Mouse (Mus musculus) MEL (cell line): Measurements from ENCODE around the gene Lrp10. TPM values are rescaled to one million over a fixed set of nuclear protein-coding genes. Genes with fewer than 3 reads are reported as not detected.

Source experiments
- DNase-seq: peaks from one replicate; pipeline ENCODE4 v3.0.0; 2011; ENCODE audit warnings: low read depth, low spot score
- H3K27ac ChIP-seq: 2 replicates; pipeline ENCODE4 v1.5.1; 2012; ENCODE audit warnings: low read depth, mild to moderate bottlenecking, control low read depth, low read length, moderate library complexity; ENCODE audit not compliant: control insufficient read depth
- H3K27me3 ChIP-seq, 2 experiments: fragments of 150-350 bp in 1 of 2; sonication (generic) in 1 of 2; 2 replicates each; pipeline ENCODE4 v1.6.1; 2012; ENCODE audit warnings: low read length in 2 of 2, mild to moderate bottlenecking in 2 of 2, improper control_type of control experiment in 1 of 2, moderate library complexity in 1 of 2; ENCODE audit not compliant: insufficient read depth in 2 of 2, control insufficient read depth in 1 of 2
- H3K36me3 ChIP-seq, 2 experiments: 2 replicates each; pipeline ENCODE4 v1.6.1; 2012 to 2014; ENCODE audit warnings: low read length in 2 of 2, improper control_type of control experiment in 1 of 2, inconsistent platforms in 1 of 2, mild to moderate bottlenecking in 1 of 2; ENCODE audit not compliant: insufficient read depth in 2 of 2, control insufficient read depth in 1 of 2
- H3K4me1 ChIP-seq, 2 experiments: fragments of 150-350 bp in 1 of 2; sonication (generic) in 1 of 2; 2 replicates each; pipeline ENCODE4 v1.6.1; 2012; ENCODE audit warnings: low read length in 2 of 2, improper control_type of control experiment in 1 of 2, mild to moderate bottlenecking in 1 of 2; ENCODE audit not compliant: insufficient read depth in 2 of 2, control insufficient read depth in 1 of 2
- H3K4me3 ChIP-seq, 2 experiments: fragments of 150-350 bp in 1 of 2; sonication (generic) in 1 of 2; 2 replicates each; pipeline ENCODE4 v1.5.1; 2012; ENCODE audit warnings: low read depth in 2 of 2, low read length in 2 of 2, mild to moderate bottlenecking in 2 of 2, moderate library complexity in 2 of 2, control low read depth in 1 of 2, improper control_type of control experiment in 1 of 2; ENCODE audit not compliant: control insufficient read depth in 1 of 2, insufficient read depth in 1 of 2
- H3K79me2 ChIP-seq: 2 replicates; pipeline ENCODE4 v1.6.1; 2012; ENCODE audit warnings: mild to moderate bottlenecking, low read length, moderate library complexity; ENCODE audit not compliant: control insufficient read depth, poor library complexity, insufficient read depth
- H3K9ac ChIP-seq: 2 replicates; pipeline ENCODE4 v1.6.1; 2012; ENCODE audit warnings: low read depth, mild to moderate bottlenecking, control low read depth, low read length, moderate library complexity; ENCODE audit not compliant: control insufficient read depth, poor library complexity, severe bottlenecking
- H3K9me3 ChIP-seq: fragments of 150-350 bp; sonication (generic); replicated peaks from 2 replicates; pipeline ENCODE4 v1.6.1; 2012; ENCODE audit warnings: mild to moderate bottlenecking, low read length, improper control_type of control experiment, moderate library complexity; ENCODE audit not compliant: insufficient read depth
- BHLHE40 ChIP-seq: IDR thresholded peaks from 2 replicates; pipeline ENCODE4 v1.6.1; 2012; ENCODE audit warnings: low read depth, mild to moderate bottlenecking, inconsistent platforms, low read length, improper control_type of control experiment, borderline replicate concordance
- CTCF ChIP-seq, 3 experiments: IDR thresholded peaks in 2 of 3; conservative IDR thresholded peaks in 1 of 3; 2 replicates each; pipeline ENCODE4 v1.5.1; 2011 to 2012; ENCODE audit warnings: low read length in 3 of 3, low read depth in 2 of 3, mild to moderate bottlenecking in 2 of 3, improper control_type of control experiment in 1 of 3, inconsistent platforms in 1 of 3, mixed read lengths in 1 of 3, moderate library complexity in 1 of 3; ENCODE audit not compliant: control insufficient read depth in 1 of 3, insufficient read depth in 1 of 3, poor library complexity in 1 of 3, severe bottlenecking in 1 of 3
- E2F4 ChIP-seq: IDR thresholded peaks from 2 replicates; pipeline ENCODE4 v1.6.1; 2011; ENCODE audit warnings: low read depth, low read length, improper control_type of control experiment, borderline replicate concordance
- EP300 ChIP-seq, 2 experiments: IDR thresholded peaks; 2 replicates each; pipeline ENCODE4 v1.6.1; 2011; ENCODE audit warnings: improper control_type of control experiment in 2 of 2, low read length in 2 of 2, low read depth in 1 of 2, mild to moderate bottlenecking in 1 of 2
- ETS1 ChIP-seq: IDR thresholded peaks from 2 replicates; pipeline ENCODE4 v1.6.1; 2012; ENCODE audit warnings: low read depth, mild to moderate bottlenecking, inconsistent platforms, low read length, improper control_type of control experiment, moderate library complexity
- GATA1 ChIP-seq: IDR thresholded peaks from 2 replicates; pipeline ENCODE4 v1.6.1; 2011; ENCODE audit warnings: low read depth, low read length, improper control_type of control experiment
- HCFC1 ChIP-seq: IDR thresholded peaks from 2 replicates; pipeline ENCODE4 v1.6.1; 2012; ENCODE audit warnings: low read depth, mild to moderate bottlenecking, inconsistent platforms, low read length, improper control_type of control experiment, moderate library complexity
- JUND ChIP-seq: IDR thresholded peaks from 2 replicates; pipeline ENCODE4 v1.6.1; 2011; ENCODE audit warnings: low read depth, mild to moderate bottlenecking, improper control_type of control experiment, low read length
- KAT2A ChIP-seq: conservative IDR thresholded peaks from 2 replicates; pipeline ENCODE4 v1.6.1; 2012; ENCODE audit warnings: low read depth, low read length, improper control_type of control experiment, inconsistent platforms
- MAX ChIP-seq: IDR thresholded peaks from 2 replicates; pipeline ENCODE4 v1.6.1; 2011; ENCODE audit warnings: low read length, improper control_type of control experiment
- MAZ ChIP-seq: IDR thresholded peaks from 2 replicates; pipeline ENCODE4 v1.6.1; 2012; ENCODE audit warnings: low read depth, mild to moderate bottlenecking, inconsistent platforms, low read length, improper control_type of control experiment
- MEF2A ChIP-seq: IDR thresholded peaks from 2 replicates; pipeline ENCODE4 v1.6.1; 2014; ENCODE audit warnings: low read depth, mild to moderate bottlenecking, inconsistent platforms, low read length, improper control_type of control experiment; ENCODE audit not compliant: poor library complexity, insufficient replicate concordance, severe bottlenecking; ENCODE audit errors: extremely low read depth
- MYB ChIP-seq: IDR thresholded peaks from 2 replicates; pipeline ENCODE4 v1.6.1; 2011; ENCODE audit warnings: mild to moderate bottlenecking, low read depth, low read length, improper control_type of control experiment
- MYC ChIP-seq: IDR thresholded peaks from 2 replicates; pipeline ENCODE4 v1.6.1; 2011; ENCODE audit warnings: low read depth, mild to moderate bottlenecking, low read length, improper control_type of control experiment, moderate library complexity
- NELFE ChIP-seq: IDR thresholded peaks from 2 replicates; pipeline ENCODE4 v1.6.1; 2011; ENCODE audit warnings: low read depth, low read length, improper control_type of control experiment
- POLR2A ChIP-seq, 2 experiments: IDR thresholded peaks; 2 replicates each; pipeline ENCODE4 v1.6.1; 2011 to 2012; ENCODE audit warnings: low read length in 2 of 2, mild to moderate bottlenecking in 2 of 2, control low read depth in 1 of 2, improper control_type of control experiment in 1 of 2, low read depth in 1 of 2, moderate library complexity in 1 of 2; ENCODE audit not compliant: control insufficient read depth in 1 of 2, insufficient read depth in 1 of 2, poor library complexity in 1 of 2
- RAD21 ChIP-seq: IDR thresholded peaks from 2 replicates; pipeline ENCODE4 v1.6.1; 2011; ENCODE audit warnings: mild to moderate bottlenecking, low read depth, low read length, improper control_type of control experiment
- RCOR1 ChIP-seq: IDR thresholded peaks from 2 replicates; pipeline ENCODE4 v1.6.1; 2012; ENCODE audit warnings: low read depth, mild to moderate bottlenecking, inconsistent platforms, low read length, improper control_type of control experiment
- SIN3A ChIP-seq: IDR thresholded peaks from 2 replicates; pipeline ENCODE4 v1.6.1; 2012; ENCODE audit warnings: low read length, improper control_type of control experiment, inconsistent platforms
- TBP ChIP-seq: IDR thresholded peaks from 2 replicates; pipeline ENCODE4 v1.8.0; 2011; ENCODE audit warnings: low read depth, low read length, improper control_type of control experiment
- TCF12 ChIP-seq: IDR thresholded peaks from 2 replicates; pipeline ENCODE4 v1.6.1; 2014; ENCODE audit warnings: low read depth, mild to moderate bottlenecking, inconsistent platforms, low read length, improper control_type of control experiment, moderate library complexity
- UBTF ChIP-seq: IDR thresholded peaks from 2 replicates; pipeline ENCODE4 v1.6.1; 2012; ENCODE audit warnings: low read depth, mild to moderate bottlenecking, inconsistent platforms, low read length, improper control_type of control experiment, moderate library complexity, borderline replicate concordance; ENCODE audit not compliant: insufficient read depth
- USF1 ChIP-seq: IDR thresholded peaks from 2 replicates; pipeline ENCODE4 v1.6.1; 2014; ENCODE audit warnings: low read depth, mild to moderate bottlenecking, inconsistent platforms, low read length, improper control_type of control experiment, moderate library complexity
- ZNF384 ChIP-seq: IDR thresholded peaks from 2 replicates; pipeline ENCODE4 v1.6.1; 2012; ENCODE audit warnings: low read depth, mild to moderate bottlenecking, inconsistent platforms, low read length, improper control_type of control experiment
- polyA plus RNA-seq, 2 experiments: library from polyadenylated mRNA; stranded (reverse) in 1 of 2; unstranded in 1 of 2; fragments of >175 nt in 1 of 2; fragments of >200 nt in 1 of 2; gene quantifications; 2 replicates each; pipeline versions ENCODE4 v1.2.1 to v1.2.4; 2012; ENCODE audit warnings: low replicate concordance in 2 of 2, low read depth in 1 of 2; ENCODE audit not compliant: insufficient read length in 2 of 2, insufficient read depth in 1 of 2, missing spikeins in 1 of 2
- total RNA-seq: library from RNA; depleted of rRNA; stranded (reverse); fragments of 300-350 nt; gene quantifications from 2 replicates; pipeline ENCODE4 v1.2.3, GENCODE M21; 2012

The Lrp10 gene
- total and polyA plus RNA-seq, 3 experiments: 53.6 to 110 TPM; not detected in 1

DNA sequence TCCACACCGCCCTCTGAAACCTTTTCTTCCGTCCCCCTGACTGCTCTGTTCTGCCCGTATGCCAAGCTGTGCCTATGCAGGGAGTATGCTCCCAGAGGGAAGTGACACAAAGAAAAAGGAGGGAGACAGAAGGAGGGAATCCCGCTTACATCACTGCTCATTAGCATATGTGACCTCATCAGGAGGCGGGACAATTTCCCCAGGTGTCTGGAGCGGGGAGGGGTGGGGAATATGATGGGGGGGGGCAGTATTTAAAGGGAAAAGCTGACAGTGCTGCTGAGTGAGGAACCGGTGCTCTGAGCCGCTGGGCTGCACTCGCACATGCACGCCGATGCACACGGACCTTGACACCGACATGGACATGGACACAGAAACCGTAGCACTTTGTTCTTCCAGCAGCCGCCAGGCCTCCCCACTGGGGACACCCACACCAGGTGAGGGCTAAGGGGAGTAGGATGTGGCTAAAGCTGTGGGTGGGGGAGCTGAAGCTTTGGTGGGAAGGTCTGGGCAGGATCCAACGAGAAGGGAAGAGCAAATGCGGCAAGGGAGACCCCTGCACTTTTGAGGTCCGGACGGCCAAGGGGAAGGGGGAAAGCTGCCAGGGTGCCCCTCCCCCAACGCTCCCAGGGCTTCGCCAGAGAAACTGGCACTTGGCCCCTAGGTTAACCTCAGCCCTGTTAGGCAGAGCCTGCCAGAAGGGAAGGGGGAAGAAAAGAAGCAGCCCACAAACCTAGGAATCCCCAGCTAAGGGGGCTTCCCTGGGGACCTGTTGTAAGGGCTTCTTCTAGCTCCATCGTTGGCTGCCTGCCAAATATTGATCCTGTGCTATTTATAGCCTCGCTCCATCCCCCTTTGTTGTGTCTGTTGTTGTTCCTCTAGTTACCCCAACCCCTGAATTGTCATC, 12.3 kb downstream of the Lrp10 start, which contains the start of gene Rem2:
Gene Rem2, plus strand, starts transcription at position 160 of the 904 bp plus-strand sequence.
- no peak for TF ChIP-seq MAZ
- TF ChIP-seq E2F4: no peak
- no peak for TF ChIP-seq TBP
- no peak for TF ChIP-seq RAD21
- TF ChIP-seq UBTF: no peak
- Histone ChIP-seq H3K27me3 (no peaks in the 10 kb centered on the region), H3K4me3 (no peak within 1 kb of the TSS), H3K36me3 (peaks cover 0 to 22% of the 10 kb centered on the region in 2 experiments; a peak in 2 of 4 replicates), H3K27ac (peak within 1 kb of the TSS; percentile 80), H3K4me1 (peaks cover 19 to 29% of the 10 kb centered on the region in 2 experiments), H3K79me2 (no peaks in the 10 kb centered on the region), H3K9ac (peak within 1 kb of the TSS; percentile 49; the same call in 1 of the 2 replicates), H3K9me3 (no peaks in the 10 kb centered on the region)
- DNase-seq: no peak

DNA sequence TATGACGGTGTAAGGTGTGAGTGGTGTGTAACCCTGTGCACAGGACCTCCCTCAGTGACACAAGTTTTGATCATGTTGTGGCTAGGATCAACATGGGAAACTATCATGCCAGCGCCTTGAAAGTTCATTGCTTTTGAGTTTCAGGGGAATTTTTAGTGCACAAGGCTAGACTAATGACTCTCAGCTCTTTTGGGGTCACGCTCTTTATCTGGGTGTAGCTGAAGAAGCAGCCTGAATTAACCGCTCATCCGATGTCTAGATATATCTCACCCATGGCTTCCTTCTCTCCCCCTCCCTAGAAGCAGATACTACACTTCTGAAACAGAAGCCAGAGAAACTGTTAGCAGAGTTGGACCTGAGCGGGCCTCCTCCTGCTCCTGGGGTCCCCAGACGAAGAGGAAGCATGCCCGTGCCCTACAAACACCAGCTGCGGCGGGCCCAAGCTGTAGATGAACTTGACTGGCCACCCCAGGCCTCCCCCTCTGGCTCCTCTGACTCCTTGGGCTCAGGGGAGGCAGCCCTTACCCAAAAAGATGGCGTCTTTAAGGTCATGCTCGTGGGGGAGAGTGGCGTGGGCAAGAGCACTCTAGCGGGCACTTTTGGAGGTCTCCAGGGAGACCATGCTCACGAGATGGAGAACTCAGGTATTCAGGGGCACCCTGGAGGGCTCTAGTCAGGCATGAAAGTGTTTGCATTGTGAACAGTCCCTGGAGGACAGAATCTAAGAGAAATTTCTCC, 13.4 kb downstream of the Lrp10 start:
- peak; percentile 76 for DNase-seq
- H3K79me2 ChIP-seq: no peaks in the 10 kb centered on the region
- no peaks in the 10 kb centered on the region for H3K9me3 ChIP-seq
- no peak overlapping the region; a peak in 1 of 4 replicates for H3K4me3 ChIP-seq
- no peaks in the 10 kb centered on the region for H3K27me3 ChIP-seq
- TF ChIP-seq SIN3A (peak; percentile 62), TCF12 (0 out of 2 replicates have a peak, but pooled peaks have one; percentile 41), JUND (0 out of 2 replicates have a peak, but pooled peaks have one; percentile 18), E2F4 (0 out of 2 replicates have a peak, but pooled peaks have one; percentile 24), CTCF (IDR thresholded peaks at IDR 0.05 in 2 of 3, conservative IDR thresholded peaks at IDR 0.05 in 1 of 3; ENCODE audit: control insufficient read depth in 1 of 3, insufficient read depth in 1 of 3, low read depth in 2 of 3, low read length in 3 of 3, poor library complexity in 1 of 3, severe bottlenecking in 1 of 3) (no peak), MAZ (0 out of 2 replicates have a peak, but pooled peaks have one; percentile 58), BHLHE40 (peak; percentile 60; the same call in 1 of the 2 replicates), GATA1 (peak; percentile 79; the same call in 1 of the 2 replicates), RCOR1 (peak; percentile 63; the same call in 1 of the 2 replicates), TBP (0 out of 2 replicates have a peak, but pooled peaks have one; percentile 46), HCFC1 (peak; percentile 32; the same call in 1 of the 2 replicates), KAT2A (no peak), NELFE (peak; percentile 38; the same call in 1 of the 2 replicates), USF1 (no peak), MEF2A (0 out of 2 replicates have a peak, but pooled peaks have one; percentile 23), MYB (peak; percentile 76), ZNF384 (no peak), MYC (no peak; the same call in 1 of the 2 replicates), EP300 (IDR thresholded peaks at IDR 0.05; ENCODE audit: low read depth in 1 of 2, low read length in 2 of 2) (peak; percentile 58 to 83; a peak in 3 of 4 replicates), MAX (peak; percentile 71), POLR2A (IDR thresholded peaks at IDR 0.05; ENCODE audit: control insufficient read depth in 1 of 2, insufficient read depth in 1 of 2, low read depth in 1 of 2, low read length in 2 of 2, poor library complexity in 1 of 2) (peak in 1 of 2 experiments; percentile 48; a peak in 1 of 4 replicates), ETS1 (peak; percentile 64; the same call in 1 of the 2 replicates)
- H3K4me1 ChIP-seq: peaks cover 22 to 33% of the 10 kb centered on the region in 2 experiments
- H3K27ac ChIP-seq: peak overlapping the region; percentile 80
- H3K36me3 ChIP-seq: peaks cover 0 to 30% of the 10 kb centered on the region in 2 experiments; a peak in 2 of 4 replicates
- H3K9ac ChIP-seq: peak overlapping the region; percentile 49
